In genomic region chr9:112715197-112715762, GRCm38 (mm10) we compare ENCODE assay signal across 22 mouse cellular contexts.
DNase-seq lines count a peak whose midpoint lies in the region; ATAC-seq and TF ChIP-seq lines count a peak whose summit lies in the region.
"Had no signal": no experiment of that assay in that cellular context is flagged by ENCODE, and none has a peak within 500 bp of the region (broad histone marks: within the 10 kb centered on the region; RNA-seq: fewer than 3 reads in every experiment).

No protein-coding gene starts in this region.

- DNase-seq in forebrain, embryonic 11.5 days (ENCODE audit: low spot score): no peak
- DNase-seq in forebrain, embryonic 10.5 days (ENCODE audit: extremely low spot score, low spot score): no peak
- no peak for DNase-seq in midbrain, embryonic 10.5 days (ENCODE audit: low spot score)
- no peak for DNase-seq in forebrain, postnatal 0 days
- DNase-seq: adrenal gland, adult 8-10 months; adrenal gland, postnatal 36 days; B cell, adult 2 months; cerebellum, adult 11 months; cerebellum, adult 8-10 months; cerebellum, postnatal 25 days; gastrocnemius, postnatal 10 days; heart, adult 18-20 months; heart, postnatal 10 days; heart, postnatal 4 days had no signal

- no peaks in the 10 kb centered on the region for H3K36me3 ChIP-seq in forebrain, embryonic 11.5 days (ENCODE audit: control insufficient read depth, insufficient read depth, low read length)
- no peaks in the 10 kb centered on the region for H3K36me3 ChIP-seq in forebrain, embryonic 10.5 days (replicated peaks)
- H3K36me3 ChIP-seq in midbrain, embryonic 12.5 days: no peaks in the 10 kb centered on the region
- no peaks in the 10 kb centered on the region for H3K36me3 ChIP-seq in midbrain, embryonic 10.5 days
- no peaks in the 10 kb centered on the region for H3K36me3 ChIP-seq in forebrain, embryonic 13.5 days (ENCODE audit: poor library complexity, severe bottlenecking)
- no peaks in the 10 kb centered on the region for H3K36me3 ChIP-seq in forebrain, postnatal 0 days (ENCODE audit: insufficient read depth)
- H3K36me3 ChIP-seq in kidney, embryonic 15.5 days: no peaks in the 10 kb centered on the region
- H3K36me3 ChIP-seq: embryonic facial prominence, embryonic 13.5 days; G1E; heart, embryonic 10.5 days; intestine, embryonic 15.5 days had no signal

- H3K27me3 ChIP-seq in forebrain, embryonic 11.5 days (ENCODE audit: control insufficient read depth, insufficient read depth, low read length): no peaks in the 10 kb centered on the region
- no peaks in the 10 kb centered on the region for H3K27me3 ChIP-seq in forebrain, embryonic 10.5 days (ENCODE audit: poor library complexity, severe bottlenecking)
- no peaks in the 10 kb centered on the region for H3K27me3 ChIP-seq in midbrain, embryonic 12.5 days
- no peaks in the 10 kb centered on the region for H3K27me3 ChIP-seq in midbrain, embryonic 10.5 days (ENCODE audit: low read depth, poor library complexity, severe bottlenecking)
- no peaks in the 10 kb centered on the region for H3K27me3 ChIP-seq in forebrain, embryonic 13.5 days
- no peaks in the 10 kb centered on the region for H3K27me3 ChIP-seq in forebrain, postnatal 0 days (ENCODE audit: insufficient read depth, low read length)
- H3K27me3 ChIP-seq in kidney, embryonic 15.5 days: no peaks in the 10 kb centered on the region; the same call in 1 of the 2 replicates
- H3K27me3 ChIP-seq: embryonic facial prominence, embryonic 13.5 days; intestine, embryonic 15.5 days had no signal

- H3K27ac ChIP-seq in forebrain, embryonic 11.5 days (ENCODE audit: low read depth, low read length): no peak overlapping the region
- no peak overlapping the region for H3K27ac ChIP-seq in forebrain, embryonic 10.5 days
- H3K27ac ChIP-seq in midbrain, embryonic 12.5 days (replicated peaks): no peak overlapping the region
- H3K27ac ChIP-seq in midbrain, embryonic 10.5 days (replicated peaks): no peak overlapping the region
- no peak overlapping the region for H3K27ac ChIP-seq in forebrain, embryonic 13.5 days
- H3K27ac ChIP-seq in forebrain, postnatal 0 days (ENCODE audit: low read depth, low read length): no peak overlapping the region
- no peak overlapping the region for H3K27ac ChIP-seq in kidney, embryonic 15.5 days
- H3K27ac ChIP-seq: embryonic facial prominence, embryonic 13.5 days; heart, embryonic 10.5 days; intestine, embryonic 15.5 days had no signal

- H3K9ac ChIP-seq in forebrain, embryonic 11.5 days (ENCODE audit: low read length): no peak overlapping the region
- no peak overlapping the region for H3K9ac ChIP-seq in midbrain, embryonic 12.5 days (replicated peaks)
- H3K9ac ChIP-seq in forebrain, embryonic 13.5 days: no peak overlapping the region
- H3K9ac ChIP-seq in forebrain, postnatal 0 days: no peak overlapping the region
- no peak overlapping the region for H3K9ac ChIP-seq in kidney, embryonic 15.5 days
- H3K9ac ChIP-seq: embryonic facial prominence, embryonic 13.5 days; intestine, embryonic 15.5 days had no signal

- no peak overlapping the region for H3K4me2 ChIP-seq in forebrain, embryonic 11.5 days (ENCODE audit: low read depth, low read length, severe bottlenecking)
- no peak overlapping the region for H3K4me2 ChIP-seq in midbrain, embryonic 12.5 days (replicated peaks)
- no peak overlapping the region for H3K4me2 ChIP-seq in forebrain, embryonic 13.5 days
- no peak overlapping the region for H3K4me2 ChIP-seq in forebrain, postnatal 0 days (ENCODE audit: low read depth)
- H3K4me2 ChIP-seq in kidney, embryonic 15.5 days: no peak overlapping the region
- H3K4me2 ChIP-seq: embryonic facial prominence, embryonic 13.5 days; intestine, embryonic 15.5 days had no signal

- no peak for TF ChIP-seq CTCF in forebrain, postnatal 0 days (IDR thresholded peaks at IDR 0.05; ENCODE audit: low read depth)

- 0 out of 2 replicates have a peak, but pooled peaks cover 2% of the 10 kb centered on the region for H3K4me1 ChIP-seq in forebrain, embryonic 11.5 days (replicated peaks; ENCODE audit: control insufficient read depth, insufficient read depth, low read length)
- H3K4me1 ChIP-seq in forebrain, embryonic 10.5 days: peaks cover 6% of the 10 kb centered on the region; the same call in 1 of the 2 replicates
- H3K4me1 ChIP-seq in midbrain, embryonic 12.5 days: no peaks in the 10 kb centered on the region
- no peaks in the 10 kb centered on the region; the same call in 1 of the 2 replicates for H3K4me1 ChIP-seq in midbrain, embryonic 10.5 days
- peaks cover 9% of the 10 kb centered on the region; the same call in 1 of the 2 replicates for H3K4me1 ChIP-seq in forebrain, embryonic 13.5 days
- H3K4me1 ChIP-seq in forebrain, postnatal 0 days (ENCODE audit: insufficient read depth): no peaks in the 10 kb centered on the region
- no peaks in the 10 kb centered on the region for H3K4me1 ChIP-seq in kidney, embryonic 15.5 days
- H3K4me1 ChIP-seq: embryonic facial prominence, embryonic 13.5 days; heart, embryonic 10.5 days; intestine, embryonic 15.5 days had no signal

- 30% methylated on average over 1 of the region's 1 CpGs for WGBS in forebrain, embryonic 11.5 days
- WGBS in forebrain, embryonic 10.5 days: 53% methylated on average over 1 of the region's 1 CpGs
- 31% methylated on average over 1 of the region's 1 CpGs for WGBS in midbrain, embryonic 12.5 days
- 66% methylated on average over 1 of the region's 1 CpGs for WGBS in midbrain, embryonic 10.5 days
- WGBS in forebrain, embryonic 13.5 days: 10% methylated on average over 1 of the region's 1 CpGs
- WGBS in forebrain, postnatal 0 days: 6% methylated on average over 1 of the region's 1 CpGs
- WGBS in kidney, embryonic 15.5 days: 59% methylated on average over 1 of the region's 1 CpGs

- ATAC-seq in forebrain, embryonic 11.5 days (replicated peaks; ENCODE audit: low FRiP score): peak; percentile 41; the same call in 1 of the 2 replicates
- ATAC-seq in midbrain, embryonic 12.5 days (ENCODE audit: low FRiP score, low read depth): 0 out of 2 replicates have a peak, but pooled peaks have one; percentile 12
- ATAC-seq in forebrain, embryonic 13.5 days: peak; percentile 63
- peak; percentile 42; the same call in 1 of the 2 replicates for ATAC-seq in forebrain, postnatal 0 days
- ATAC-seq in kidney, embryonic 15.5 days (replicated peaks; ENCODE audit: low FRiP score): no peak
- ATAC-seq: CD4-positive, CD25-positive, alpha-beta regulatory T cell, adult 4 months; intestine, embryonic 15.5 days had no signal

- no peaks in the 10 kb centered on the region for H3K9me3 ChIP-seq in forebrain, embryonic 11.5 days (ENCODE audit: control insufficient read depth, low read length)
- H3K9me3 ChIP-seq in forebrain, embryonic 10.5 days: no peaks in the 10 kb centered on the region; the same call in 1 of the 2 replicates
- no peaks in the 10 kb centered on the region for H3K9me3 ChIP-seq in midbrain, embryonic 12.5 days
- no peaks in the 10 kb centered on the region for H3K9me3 ChIP-seq in midbrain, embryonic 10.5 days (replicated peaks)
- no peaks in the 10 kb centered on the region for H3K9me3 ChIP-seq in forebrain, embryonic 13.5 days (replicated peaks)
- no peaks in the 10 kb centered on the region for H3K9me3 ChIP-seq in forebrain, postnatal 0 days (ENCODE audit: low read length)
- H3K9me3 ChIP-seq in kidney, embryonic 15.5 days (replicated peaks): no peaks in the 10 kb centered on the region
- H3K9me3 ChIP-seq: embryonic facial prominence, embryonic 13.5 days; G1E; heart, embryonic 10.5 days; intestine, embryonic 15.5 days had no signal

- H3K4me3 ChIP-seq in forebrain, embryonic 11.5 days (ENCODE audit: low read depth, low read length): no peak overlapping the region
- H3K4me3 ChIP-seq in forebrain, embryonic 10.5 days: no peak overlapping the region
- H3K4me3 ChIP-seq in midbrain, embryonic 12.5 days: no peak overlapping the region
- H3K4me3 ChIP-seq in midbrain, embryonic 10.5 days: no peak overlapping the region
- no peak overlapping the region for H3K4me3 ChIP-seq in forebrain, embryonic 13.5 days
- no peak overlapping the region for H3K4me3 ChIP-seq in forebrain, postnatal 0 days (ENCODE audit: low read depth, low read length)
- no peak overlapping the region for H3K4me3 ChIP-seq in kidney, embryonic 15.5 days (replicated peaks)
- H3K4me3 ChIP-seq: embryonic facial prominence, embryonic 13.5 days; heart, embryonic 10.5 days; intestine, embryonic 15.5 days had no signal
